Comparison of ENCODE assay signal across 10 mouse cellular contexts in genomic region chr9:56551376-56552186, GRCm38 (mm10).
A peak's percentile ranks its signal among the peaks of the same experiment; 100 is the strongest.
DNase-seq lines count a peak whose midpoint lies in the region; ATAC-seq lines count a peak whose summit lies in the region.
"Had no signal": no experiment of that assay in that cellular context is flagged by ENCODE, and none has a peak within 500 bp of the region (broad histone marks: within the 10 kb centered on the region; RNA-seq: fewer than 3 reads in every experiment).

No protein-coding gene starts in this region.

- H3K4me2 ChIP-seq in hindbrain, embryonic 16.5 days (ENCODE audit: low read length), result peak overlapping the region; percentile 13; the same call in 1 of the 2 replicates
- H3K4me2 ChIP-seq: limb, embryonic 13.5 days had no signal

- no peak overlapping the region for H3K4me3 ChIP-seq in hindbrain, embryonic 16.5 days (ENCODE audit: low read length)
- H3K4me3 ChIP-seq: limb, embryonic 13.5 days had no signal

- ATAC-seq in hindbrain, embryonic 16.5 days, result peak; percentile 61
- no peak for ATAC-seq in CD4-positive, CD25-positive, alpha-beta regulatory T cell, adult 4 months

- peaks cover 19% of the 10 kb centered on the region for H3K4me1 ChIP-seq in hindbrain, embryonic 16.5 days (ENCODE audit: control insufficient read depth, insufficient read depth, low read depth, low read length)

- H3K9ac ChIP-seq in hindbrain, embryonic 16.5 days (ENCODE audit: low read depth, low read length), result no peak overlapping the region; the same call in 1 of the 2 replicates
- H3K9ac ChIP-seq: limb, embryonic 13.5 days had no signal

- H3K9me3 ChIP-seq in hindbrain, embryonic 16.5 days (ENCODE audit: control insufficient read depth, low read length), result no peaks in the 10 kb centered on the region
- H3K9me3 ChIP-seq: limb, embryonic 13.5 days had no signal

- no peaks in the 10 kb centered on the region for H3K36me3 ChIP-seq in hindbrain, embryonic 16.5 days (ENCODE audit: control insufficient read depth, insufficient read depth, low read length)
- H3K36me3 ChIP-seq: limb, embryonic 13.5 days had no signal

- H3K27me3 ChIP-seq in hindbrain, embryonic 16.5 days (replicated peaks; ENCODE audit: control insufficient read depth, insufficient read depth, low read length), result no peaks in the 10 kb centered on the region

- H3K27ac ChIP-seq in hindbrain, embryonic 16.5 days (ENCODE audit: low read depth, low read length), result peak overlapping the region; percentile 55
- H3K27ac ChIP-seq: limb, embryonic 13.5 days had no signal

- WGBS in hindbrain, embryonic 16.5 days, result 53% methylated on average over 11 of the region's 11 CpGs

- peak; percentile 33 for DNase-seq in embryo, embryonic 10 days (ENCODE audit: low spot score)
- DNase-seq in embryo, embryonic 9.5 days (ENCODE audit: extremely low spot score), result no peak
- peak; percentile 26 for DNase-seq in right cerebral cortex, postnatal 25 days
- no peak for DNase-seq in right cerebral cortex, postnatal 4 days
- DNase-seq in natural killer cell, adult 2 months (ENCODE audit: low spot score in 2 of 2), result no peak
- no peak for DNase-seq in thymus, postnatal 10 days (ENCODE audit: low spot score in 2 of 2)
- DNase-seq: gastrocnemius, postnatal 14 days had no signal

Comparison
In these comparisons a context has a peak if more than half of its experiments do, and no peak if none do; other contexts are left out.
1. DNase-seq: peak in embryo, embryonic 10 days (single experiment) and right cerebral cortex, postnatal 25 days (single experiment); none in embryo, embryonic 9.5 days (single experiment), right cerebral cortex, postnatal 4 days (single experiment), natural killer cell, adult 2 months (0 of 2) and thymus, postnatal 10 days (0 of 2).